Mouse (Mus musculus): ENCODE measurements at regions not wholly inside any gene's neighbourhood (a gene's known extent, or its start where the extent isn't known, plus 50 kb on each side); places are given as distances from the start of the nearest gene placed in this dataset.

GRCm38 (mm10) chr6:52105031-52105593 is 53.0 kb downstream of the Hoxa1 start:
- H3K9me3 ChIP-seq = no peaks in the 10 kb centered on the region
- 30% methylated on average over 13 of the region's 13 CpGs for WGBS
- H3K4me1 ChIP-seq = no peaks in the 10 kb centered on the region
- H3K4me2 ChIP-seq = 0 out of 2 replicates have a peak overlapping the region, but pooled peaks have one; percentile 8
- ATAC-seq (ENCODE audit: low FRiP score) = no peak
- no peak overlapping the region for H3K27ac ChIP-seq
- H3K9ac ChIP-seq = no peak overlapping the region
- no peaks in the 10 kb centered on the region for H3K36me3 ChIP-seq (replicated peaks)
- H3K27me3 ChIP-seq = no peaks in the 10 kb centered on the region
- no peak overlapping the region for H3K4me3 ChIP-seq (replicated peaks)

GRCm38 (mm10) chr6:52104141-52104540 is 54.0 kb downstream of the Hoxa1 start:
- Histone ChIP-seq H3K9me3 (no peaks in the 10 kb centered on the region), H3K4me1 (no peaks in the 10 kb centered on the region), H3K4me2 (no peak overlapping the region), H3K9ac (no peak overlapping the region), H3K4me3 (replicated peaks) (no peak overlapping the region), H3K27me3 (no peaks in the 10 kb centered on the region), H3K27ac (no peak overlapping the region), H3K36me3 (replicated peaks) (no peaks in the 10 kb centered on the region)
- ATAC-seq (ENCODE audit: low FRiP score) = no peak
- 93% methylated on average over 11 of the region's 11 CpGs for WGBS

DNA sequence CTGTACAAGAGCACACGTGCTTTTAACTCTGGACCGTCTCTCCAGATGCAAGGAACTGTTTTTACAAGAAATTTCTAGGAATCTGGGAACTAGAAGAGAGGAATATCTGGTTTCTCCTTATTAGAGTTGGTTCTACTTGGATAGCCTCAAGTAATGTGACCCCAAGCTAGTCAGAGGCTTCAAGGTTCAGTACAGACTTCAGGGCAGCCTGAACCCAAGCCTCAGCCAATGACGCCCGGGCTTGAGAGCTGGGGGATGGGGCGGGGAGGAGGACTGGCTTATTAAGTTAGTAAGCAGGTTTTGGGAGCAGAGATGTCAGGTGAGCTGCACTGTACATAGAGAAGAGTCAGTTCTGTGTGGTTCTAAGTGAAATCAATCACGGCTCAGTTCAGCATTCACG is 54.5 kb downstream of the Hoxa1 start:
- WGBS = 89% methylated on average over 7 of the region's 7 CpGs
- Histone ChIP-seq H3K4me2 (no peak overlapping the region), H3K9me3 (no peaks in the 10 kb centered on the region), H3K27ac (no peak overlapping the region), H3K27me3 (no peaks in the 10 kb centered on the region), H3K4me1 (no peaks in the 10 kb centered on the region), H3K36me3 (replicated peaks) (no peaks in the 10 kb centered on the region), H3K9ac (no peak overlapping the region), H3K4me3 (replicated peaks) (no peak overlapping the region)
- no peak for ATAC-seq (ENCODE audit: low FRiP score)

DNA sequence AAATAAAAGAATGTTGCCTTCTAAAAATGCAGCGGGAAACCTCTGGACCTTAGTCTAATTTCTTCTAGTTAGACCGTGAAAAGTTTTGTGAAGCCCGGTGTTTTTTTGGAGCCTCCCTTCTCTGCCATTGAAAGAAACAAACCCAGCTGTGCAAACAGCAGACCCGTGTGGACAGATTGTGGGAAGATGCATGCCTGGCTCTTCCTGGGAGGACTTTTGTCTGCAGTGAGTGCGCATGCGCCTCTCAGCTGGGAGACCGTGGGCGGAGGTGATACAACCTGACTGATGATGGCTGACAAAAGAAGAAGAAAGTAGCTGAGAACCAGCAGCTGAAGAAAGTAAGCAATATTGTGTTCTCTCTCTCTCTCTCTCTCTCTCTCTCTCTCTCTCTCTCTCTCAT is 55.4 kb downstream of the Hoxa1 start:
- Histone ChIP-seq H3K9me3 (no peaks in the 10 kb centered on the region), H3K27ac (no peak overlapping the region), H3K4me3 (replicated peaks) (no peak overlapping the region), H3K4me2 (no peak overlapping the region), H3K36me3 (replicated peaks) (no peaks in the 10 kb centered on the region), H3K9ac (no peak overlapping the region), H3K27me3 (no peaks in the 10 kb centered on the region), H3K4me1 (no peaks in the 10 kb centered on the region)
- WGBS = 70% methylated on average over 8 of the region's 8 CpGs
- ATAC-seq (ENCODE audit: low FRiP score) = no peak

DNA sequence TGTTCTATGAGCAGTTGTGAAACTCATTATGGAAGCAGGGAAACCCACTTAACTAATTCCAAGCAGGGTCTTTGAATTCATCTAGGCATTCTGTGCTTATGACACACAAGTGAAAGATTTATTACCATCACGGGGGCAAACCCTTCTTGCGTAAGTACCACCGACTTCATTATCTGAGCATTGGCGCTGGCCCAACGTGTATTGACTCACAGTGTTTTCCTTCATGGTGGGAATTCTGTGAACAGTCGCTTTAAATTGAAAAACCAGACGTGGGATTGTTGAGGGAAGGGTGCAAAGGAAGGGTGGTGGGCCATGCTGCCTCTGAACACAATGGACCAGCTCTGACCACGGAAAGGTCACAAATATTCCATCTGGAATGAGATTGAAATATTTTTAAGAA is 55.9 kb downstream of the Hoxa1 start:
- H3K27ac ChIP-seq = no peak overlapping the region
- H3K9me3 ChIP-seq = no peaks in the 10 kb centered on the region
- WGBS = 59% methylated on average over 8 of the region's 8 CpGs
- H3K27me3 ChIP-seq = no peaks in the 10 kb centered on the region
- no peak overlapping the region for H3K4me2 ChIP-seq
- no peaks in the 10 kb centered on the region for H3K36me3 ChIP-seq (replicated peaks)
- no peak overlapping the region for H3K4me3 ChIP-seq (replicated peaks)
- H3K9ac ChIP-seq = no peak overlapping the region
- H3K4me1 ChIP-seq = no peaks in the 10 kb centered on the region
- no peak for ATAC-seq (ENCODE audit: low FRiP score)

- H3K27me3 ChIP-seq = no peaks in the 10 kb centered on the region
- ATAC-seq (ENCODE audit: low FRiP score) = no peak
- no peaks in the 10 kb centered on the region for H3K4me1 ChIP-seq
- H3K36me3 ChIP-seq (replicated peaks) = no peaks in the 10 kb centered on the region
- no peaks in the 10 kb centered on the region for H3K9me3 ChIP-seq
- no peak overlapping the region for H3K27ac ChIP-seq
- no peak overlapping the region for H3K9ac ChIP-seq
- 93% methylated on average over 6 of the region's 6 CpGs for WGBS
- no peak overlapping the region for H3K4me3 ChIP-seq (replicated peaks)
- no peak overlapping the region for H3K4me2 ChIP-seq
These were observed 56.9 kb downstream of the Hoxa1 start for GRCm38 (mm10) chr6:52101209-52101608.

DNA sequence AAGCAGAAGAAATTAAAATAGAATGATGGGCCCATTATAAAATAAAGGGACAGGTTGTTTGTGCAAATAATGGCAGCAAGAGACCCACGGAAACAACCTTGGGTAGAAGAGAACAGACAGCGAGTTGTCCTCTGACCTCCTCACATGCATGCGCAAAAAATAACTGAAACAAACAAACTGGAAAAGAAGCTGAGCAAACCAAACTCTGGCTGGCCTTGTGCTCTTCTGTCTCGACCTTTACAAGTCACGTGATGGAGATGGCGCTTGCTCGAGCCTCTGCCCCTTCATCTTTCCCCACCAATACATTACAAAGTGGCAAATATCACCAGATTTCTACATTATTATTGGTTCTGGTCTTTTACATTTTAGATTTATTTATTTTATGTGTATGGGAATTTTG is 59.3 kb downstream of the Hoxa1 start:
- ATAC-seq (ENCODE audit: low FRiP score) = no peak
- H3K27me3 ChIP-seq = no peaks in the 10 kb centered on the region
- H3K4me3 ChIP-seq (replicated peaks) = no peak overlapping the region
- no peak overlapping the region for H3K9ac ChIP-seq
- H3K9me3 ChIP-seq = no peaks in the 10 kb centered on the region
- H3K36me3 ChIP-seq (replicated peaks) = no peaks in the 10 kb centered on the region
- H3K4me2 ChIP-seq = no peak overlapping the region
- 91% methylated on average over 7 of the region's 7 CpGs for WGBS
- no peak overlapping the region for H3K27ac ChIP-seq
- no peaks in the 10 kb centered on the region for H3K4me1 ChIP-seq

- WGBS = 94% methylated on average over 7 of the region's 7 CpGs
- ATAC-seq (ENCODE audit: low FRiP score) = no peak
- Histone ChIP-seq H3K27me3 (0 out of 2 replicates have a peak, but pooled peaks cover 12% of the 10 kb centered on the region), H3K4me1 (no peaks in the 10 kb centered on the region), H3K36me3 (replicated peaks) (no peaks in the 10 kb centered on the region), H3K9me3 (no peaks in the 10 kb centered on the region), H3K4me3 (replicated peaks) (no peak overlapping the region), H3K27ac (no peak overlapping the region), H3K9ac (no peak overlapping the region), H3K4me2 (no peak overlapping the region)
These were observed 62.5 kb downstream of the Hoxa1 start for GRCm38 (mm10) chr6:52095575-52095974.

- no peak overlapping the region for H3K9ac ChIP-seq
- WGBS = 51% methylated on average over 5 of the region's 5 CpGs
- no peak for ATAC-seq (ENCODE audit: low FRiP score)
- H3K27ac ChIP-seq = no peak overlapping the region
- H3K4me3 ChIP-seq (replicated peaks) = no peak overlapping the region
- no peak overlapping the region for H3K4me2 ChIP-seq
- 0 out of 2 replicates have a peak, but pooled peaks cover 12% of the 10 kb centered on the region for H3K27me3 ChIP-seq
- 0 out of 2 replicates have a peak, but pooled peaks cover 4% of the 10 kb centered on the region for H3K9me3 ChIP-seq
- H3K4me1 ChIP-seq = no peaks in the 10 kb centered on the region
- no peaks in the 10 kb centered on the region for H3K36me3 ChIP-seq (replicated peaks)
These were observed 66.7 kb downstream of the Hoxa1 start for GRCm38 (mm10) chr6:52091445-52091844.

DNA sequence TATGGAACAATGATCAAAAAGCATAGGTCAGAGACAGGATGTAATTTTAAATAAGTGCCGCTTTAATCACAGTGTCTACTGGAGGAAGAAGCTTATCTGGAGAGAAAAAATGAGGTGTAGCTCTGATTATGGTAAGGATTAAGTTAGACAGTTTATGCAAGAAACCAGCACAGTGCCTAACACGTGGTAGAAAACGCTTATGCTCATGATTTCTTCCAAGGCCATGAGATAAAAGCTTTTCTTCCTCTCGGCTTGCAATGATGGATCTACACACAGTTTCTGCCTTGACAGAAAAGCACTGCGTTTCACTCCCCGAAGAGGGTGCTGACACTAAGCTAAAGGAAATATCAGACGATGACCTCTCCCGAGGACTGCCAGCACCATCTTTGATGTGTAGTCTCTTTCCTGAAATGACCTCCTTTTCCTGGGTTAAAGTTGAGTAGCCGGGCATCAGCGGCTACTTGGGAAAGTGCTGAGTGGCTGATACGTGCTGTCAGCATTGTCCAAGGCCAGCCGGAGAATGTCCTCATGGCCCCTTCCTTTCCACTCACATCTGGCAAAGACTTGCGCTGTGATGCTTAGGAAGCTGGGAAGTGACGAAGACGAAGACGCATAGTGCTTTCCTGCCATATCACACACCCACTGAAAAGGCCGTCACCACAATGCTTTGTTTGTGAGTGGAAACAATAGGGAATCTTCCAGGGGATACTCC is 72.0 kb downstream of the Hoxa1 start:
- Histone ChIP-seq H3K27me3 (0 out of 2 replicates have a peak, but pooled peaks cover 2% of the 10 kb centered on the region), H3K4me3 (replicated peaks) (no peak overlapping the region), H3K9ac (no peak overlapping the region), H3K4me1 (no peaks in the 10 kb centered on the region), H3K36me3 (replicated peaks) (no peaks in the 10 kb centered on the region), H3K9me3 (0 out of 2 replicates have a peak, but pooled peaks cover 4% of the 10 kb centered on the region), H3K27ac (no peak overlapping the region), H3K4me2 (no peak overlapping the region)
- WGBS = 91% methylated on average over 17 of the region's 17 CpGs
- ATAC-seq (ENCODE audit: low FRiP score) = no peak

DNA sequence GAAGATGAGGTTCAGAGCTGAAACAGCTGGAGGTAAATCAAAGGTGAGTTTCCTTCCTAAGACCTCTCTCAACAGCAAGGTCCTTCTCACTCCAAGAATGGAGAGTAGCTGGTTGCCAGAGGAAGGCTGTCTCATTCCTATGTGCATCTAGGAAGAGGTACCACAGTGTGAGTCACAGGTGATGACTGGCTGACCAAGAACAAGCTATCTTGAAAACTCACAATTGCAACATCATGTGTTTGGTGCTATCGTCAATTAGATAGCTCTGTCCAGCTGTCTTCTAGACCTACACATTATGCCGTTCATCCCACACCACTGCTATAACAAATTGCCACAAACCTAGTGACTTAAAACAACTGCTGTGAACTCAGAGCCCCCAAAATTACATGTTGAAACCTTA is 72.3 kb upstream of the Skap2 start:
- WGBS = 96% methylated on average over 2 of the region's 2 CpGs
- Histone ChIP-seq H3K27ac (no peak overlapping the region), H3K27me3 (peaks cover 9% of the 10 kb centered on the region), H3K4me1 (peaks cover under 1% of the 10 kb centered on the region; the same call in 1 of the 2 replicates), H3K9me3 (0 out of 2 replicates have a peak, but pooled peaks cover 4% of the 10 kb centered on the region), H3K4me2 (no peak overlapping the region), H3K36me3 (replicated peaks) (no peaks in the 10 kb centered on the region), H3K9ac (no peak overlapping the region), H3K4me3 (replicated peaks) (no peak overlapping the region)
- no peak for ATAC-seq (ENCODE audit: low FRiP score)

DNA sequence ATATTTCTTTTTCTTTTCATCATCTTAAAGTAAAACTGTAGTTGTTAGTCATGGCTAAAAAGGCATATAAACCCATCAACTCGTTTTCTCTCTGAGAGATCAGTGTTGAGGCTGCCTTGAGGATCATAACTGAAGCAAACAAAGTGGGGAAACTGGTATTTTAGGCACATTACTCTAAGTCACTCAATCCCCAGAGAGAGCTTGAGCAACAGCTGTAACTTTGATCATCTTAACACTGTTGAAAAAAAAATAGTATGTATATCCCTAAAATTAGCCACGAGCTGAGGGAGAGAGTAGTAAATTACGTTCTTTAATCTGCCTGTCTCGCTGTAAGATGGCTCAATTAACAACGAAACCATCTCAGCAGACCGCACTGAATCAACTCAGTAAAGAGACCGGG is 67.2 kb upstream of the Skap2 start:
- no peaks in the 10 kb centered on the region for H3K9me3 ChIP-seq
- peaks cover 3% of the 10 kb centered on the region; the same call in 1 of the 2 replicates for H3K4me1 ChIP-seq
- H3K4me3 ChIP-seq (replicated peaks) = no peak overlapping the region
- 43% methylated on average over 7 of the region's 7 CpGs for WGBS
- H3K36me3 ChIP-seq (replicated peaks) = no peaks in the 10 kb centered on the region
- no peak overlapping the region for H3K9ac ChIP-seq
- peaks cover 21% of the 10 kb centered on the region for H3K27me3 ChIP-seq
- no peak overlapping the region for H3K27ac ChIP-seq
- ATAC-seq (ENCODE audit: low FRiP score) = no peak
- H3K4me2 ChIP-seq = no peak overlapping the region
